Mouse (Mus musculus) midbrain, embryonic 14.5 days (tissue): ENCODE data around the gene Vmn1r175. TPM values are rescaled to one million over a fixed set of nuclear protein-coding genes. Genes with fewer than 3 reads are reported as not detected.
"Not testable (repeated sequence)": the region's sequence is repeated elsewhere in the genome, so short reads cannot be mapped to it uniquely, and the experiment has no call there.

Source experiments
- ATAC-seq: fragments of 200-750 bp; cut with Nextera tagmentation; 2 replicates; pipeline ENCODE4 v1.8.0; 2017; ENCODE audit warnings: moderate number of reproducible peaks, moderate library complexity; ENCODE audit not compliant: low FRiP score, low TSS enrichment
- DNase-seq: peaks from one replicate; pipeline ENCODE4 v3.0.0-alpha.2; 2015
- H3K27ac ChIP-seq: fragments of 300-500 bp; sonication (generic); replicated peaks from 2 replicates; pipeline ENCODE4 v1.5.1; 2014; ENCODE audit warnings: mild to moderate bottlenecking, low read depth, low read length, moderate library complexity
- H3K27me3 ChIP-seq: fragments of 300-500 bp; sonication (generic); 2 replicates; pipeline ENCODE4 v1.6.1; 2014; ENCODE audit warnings: low read length, control low read depth, mixed read lengths; ENCODE audit not compliant: control insufficient read depth, insufficient read depth
- H3K36me3 ChIP-seq: fragments of 300-500 bp; sonication (generic); 2 replicates; pipeline ENCODE4 v1.6.1; 2014; ENCODE audit warnings: low read length, control low read depth; ENCODE audit not compliant: control insufficient read depth, insufficient read depth
- H3K4me1 ChIP-seq: fragments of 300-500 bp; sonication (generic); 2 replicates; pipeline ENCODE4 v1.6.1; 2014; ENCODE audit warnings: mild to moderate bottlenecking, antibody characterized with exemption, low read length, control low read depth; ENCODE audit not compliant: control insufficient read depth, insufficient read depth
- H3K4me2 ChIP-seq: fragments of 300-500 bp; sonication (generic); 2 replicates; pipeline ENCODE4 v1.6.1; 2014; ENCODE audit warnings: mild to moderate bottlenecking, low read length, moderate library complexity
- H3K4me3 ChIP-seq: fragments of 300-500 bp; sonication (generic); replicated peaks from 2 replicates; pipeline ENCODE4 v1.5.1; 2014; ENCODE audit warnings: low read depth, low read length
- H3K9ac ChIP-seq: fragments of 300-500 bp; sonication (generic); replicated peaks from 2 replicates; pipeline ENCODE4 v1.6.1; 2014; ENCODE audit warnings: mild to moderate bottlenecking, low read length, moderate library complexity
- H3K9me3 ChIP-seq: fragments of 300-500 bp; sonication (generic); 2 replicates; pipeline ENCODE4 v1.6.1; 2016; ENCODE audit warnings: low read length, control low read depth, mixed read lengths; ENCODE audit not compliant: control insufficient read depth
- WGBS: fragments of 180-500 bp; shearing (Covaris S2); extraction: QIAGEN DNeasy Blood & Tissue Kit; methylation state at CpG from one replicate; pipeline ENCODE4 v1.1.7; 2014; 5-methylcytosine and 5-hydroxymethylcytosine counted together
- polyA plus RNA-seq: library from polyadenylated mRNA; unstranded; fragments of >200 nt; fragmentation: Nextera tagmentation; extraction: Ambion mirVana; gene quantifications from 2 replicates; pipeline ENCODE4 v1.2.1, GENCODE M21; 2014

Gene Vmn1r175
- polyA plus RNA-seq, result not detected in 2 replicates

GRCm38 (mm10) chr7:23810543-23810942, at the start of gene Vmn1r175:
TSS of gene Vmn1r175 (minus strand) at chr7:23810643.
- H3K9me3 ChIP-seq, H3K4me2 ChIP-seq, DNase-seq, H3K9ac ChIP-seq, H3K4me3 ChIP-seq, H3K36me3 ChIP-seq, H3K27me3 ChIP-seq, H3K4me1 ChIP-seq, H3K27ac ChIP-seq, ATAC-seq: not testable (repeated sequence)

GRCm38 (mm10) chr7:23837272-23837671, 26.8 kb upstream of the Vmn1r175 start, which contains the start of gene Vmn1r176:
TSS of gene Vmn1r176 (minus strand) at chr7:23837372.
- not testable (repeated sequence) for H3K4me1 ChIP-seq, H3K36me3 ChIP-seq, H3K4me2 ChIP-seq, H3K4me3 ChIP-seq, H3K27ac ChIP-seq, H3K27me3 ChIP-seq, H3K9me3 ChIP-seq, H3K9ac ChIP-seq, DNase-seq, ATAC-seq
- WGBS, result no CpG with 5 or more reads among the region's 1 CpGs

GRCm38 (mm10) chr7:23784526-23784925, 25.9 kb downstream of the Vmn1r175 start:
- no peak for DNase-seq
- Histone ChIP-seq H3K27me3 (no peaks in the 10 kb centered on the region), H3K4me2 (no peak overlapping the region), H3K27ac (no peak overlapping the region), H3K9me3 (peaks cover 38% of the 10 kb centered on the region; the same call in 1 of the 2 replicates), H3K4me1 (no peaks in the 10 kb centered on the region), H3K4me3 (no peak overlapping the region), H3K36me3 (no peaks in the 10 kb centered on the region), H3K9ac (no peak overlapping the region)
- no peak for ATAC-seq
- 79% methylated on average over 6 of the region's 6 CpGs for WGBS

Other genes starting within 250 kb of the Vmn1r175 start
- not detected in 2 replicates for gene Vmn1r169, start 235.1 kb downstream of the Vmn1r175 start, polyA plus RNA-seq
- not detected in 2 replicates for gene Vmn1r170, start 204.5 kb downstream of the Vmn1r175 start, polyA plus RNA-seq
- gene Vmn1r171, start 179.9 kb downstream of the Vmn1r175 start, polyA plus RNA-seq, result not detected in 2 replicates
- gene Vmn1r172, start 152.3 kb downstream of the Vmn1r175 start, polyA plus RNA-seq, result not detected in 2 replicates
- not detected in 2 replicates for gene Vmn1r173, start 109.9 kb downstream of the Vmn1r175 start, polyA plus RNA-seq
- not detected in 2 replicates for gene Vmn1r174, start 58.4 kb downstream of the Vmn1r175 start, polyA plus RNA-seq
- not detected in 2 replicates for gene Vmn1r176, start 26.7 kb upstream of the Vmn1r175 start, polyA plus RNA-seq
- not detected in 2 replicates for gene Vmn1r177, start 55.8 kb upstream of the Vmn1r175 start, polyA plus RNA-seq
- not detected in 2 replicates for gene Vmn1r178, start 81.4 kb upstream of the Vmn1r175 start, polyA plus RNA-seq
- gene Vmn1r179, start 116.3 kb upstream of the Vmn1r175 start, polyA plus RNA-seq, result not detected in 2 replicates
- not detected in 2 replicates for gene Vmn1r180, start 140.0 kb upstream of the Vmn1r175 start, polyA plus RNA-seq
- gene Vmn1r181, start 164.0 kb upstream of the Vmn1r175 start, polyA plus RNA-seq, result not detected in 2 replicates
- not detected in 2 replicates for gene V1rd19, start 191.0 kb upstream of the Vmn1r175 start, polyA plus RNA-seq
- gene Vmn1r183, start 242.6 kb upstream of the Vmn1r175 start, polyA plus RNA-seq, result not detected in 2 replicates